Mouse (Mus musculus) MEL-GATA-1-ER (cell line): ENCODE data around the gene Ndfip2.
A peak's percentile ranks its signal among the peaks of the same experiment; 100 is the strongest.

Experiments
- DNase-seq: peaks from one replicate; pipeline ENCODE4 v3.0.0-alpha.2; 2012; ENCODE audit warnings: low read depth; ENCODE audit errors: extremely low read depth

Gene Ndfip2

DNA sequence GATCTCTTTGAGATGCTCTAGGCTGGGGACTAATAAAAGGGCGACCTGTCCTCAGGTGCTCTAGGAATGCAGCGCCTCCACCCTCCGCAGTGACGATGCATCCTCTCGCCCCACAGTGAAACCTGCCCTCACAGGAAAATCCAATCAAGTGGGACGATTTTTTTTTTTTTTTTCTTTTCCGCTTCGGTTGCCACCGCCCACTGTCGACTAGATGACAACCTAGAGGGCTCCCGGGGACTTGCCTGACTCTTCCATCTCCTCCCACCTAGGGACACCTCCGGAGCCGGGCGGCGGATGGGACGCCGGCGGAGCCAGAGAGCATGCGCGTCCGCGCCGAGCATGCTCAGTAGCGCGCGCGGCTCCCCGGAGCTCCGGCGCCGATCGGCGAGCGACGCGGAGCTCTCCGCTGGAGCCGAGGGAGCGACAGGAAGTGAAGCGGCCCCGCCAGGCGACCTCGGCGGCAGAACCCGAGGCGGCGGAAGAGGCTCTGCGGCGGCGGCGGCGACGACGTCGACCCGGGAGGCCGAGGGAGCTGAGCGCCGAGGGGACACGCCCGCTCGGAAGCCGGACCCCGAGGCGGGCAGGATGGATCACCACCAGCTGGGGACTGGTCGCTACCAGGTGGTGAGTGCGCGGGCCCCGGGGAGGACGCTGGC lies at the start of gene Ndfip2:
Gene Ndfip2, plus strand, starts transcription at position 195 of the 656 bp plus-strand sequence.
- peak; percentile 71 for DNase-seq

DNA sequence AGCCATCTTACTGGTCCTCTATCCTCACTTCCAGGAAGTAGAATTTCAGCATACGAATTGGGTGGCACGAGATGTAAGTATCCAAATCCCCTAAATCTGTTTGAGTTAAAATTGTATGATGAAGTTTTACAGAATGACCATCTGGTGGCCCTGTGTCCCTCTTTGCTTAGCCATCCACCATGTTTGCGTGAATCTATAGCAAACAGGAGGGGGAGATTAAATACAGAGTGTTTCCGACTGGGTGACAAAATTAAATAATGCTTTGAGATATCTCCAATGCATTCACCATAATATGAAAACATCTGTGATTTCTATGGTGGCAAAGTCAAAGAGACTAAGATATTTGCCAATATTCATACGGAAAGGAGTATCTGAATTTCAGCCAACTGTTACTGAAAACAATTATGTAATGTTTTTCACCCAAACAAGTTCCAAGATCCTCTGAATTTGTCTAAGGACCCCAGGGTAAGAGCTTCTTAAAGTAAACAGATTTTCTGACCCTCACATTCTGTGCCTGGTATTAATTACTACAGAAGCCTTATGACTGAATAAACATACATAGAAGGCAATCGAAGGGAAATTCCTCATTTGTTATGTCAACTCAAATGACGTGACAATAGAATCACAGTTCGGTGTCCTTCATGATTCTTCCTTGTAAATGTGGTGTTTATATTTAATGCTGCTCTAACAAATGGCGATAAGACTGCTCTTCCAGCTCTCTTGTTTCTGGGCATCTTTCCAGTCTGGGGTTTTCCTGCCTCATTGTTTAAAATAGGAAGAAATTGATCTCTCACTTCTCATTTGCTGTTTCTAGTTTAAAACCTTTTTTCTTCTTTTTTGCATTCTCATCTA lies 38.6 kb upstream of the Ndfip2 start:
- DNase-seq, result no peak

DNA sequence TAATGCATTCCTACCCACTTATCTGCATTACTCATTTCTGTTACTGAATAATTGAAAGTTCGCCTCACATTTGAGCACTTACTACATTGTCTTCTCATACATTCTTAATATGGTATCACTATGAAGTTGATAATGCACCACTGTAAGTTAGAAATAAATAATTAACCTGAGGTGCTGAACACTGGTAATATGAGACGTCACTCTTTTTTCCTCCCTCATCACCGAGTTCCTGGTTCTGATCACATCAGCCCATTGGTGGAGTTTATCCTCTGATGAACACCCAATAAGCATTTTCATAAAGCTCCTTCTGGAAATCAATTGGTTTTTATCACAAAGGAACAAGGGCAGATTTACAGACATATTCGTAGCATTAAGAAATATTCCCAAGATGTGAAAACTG lies 36.1 kb upstream of the Ndfip2 start:
- no peak for DNase-seq

DNA sequence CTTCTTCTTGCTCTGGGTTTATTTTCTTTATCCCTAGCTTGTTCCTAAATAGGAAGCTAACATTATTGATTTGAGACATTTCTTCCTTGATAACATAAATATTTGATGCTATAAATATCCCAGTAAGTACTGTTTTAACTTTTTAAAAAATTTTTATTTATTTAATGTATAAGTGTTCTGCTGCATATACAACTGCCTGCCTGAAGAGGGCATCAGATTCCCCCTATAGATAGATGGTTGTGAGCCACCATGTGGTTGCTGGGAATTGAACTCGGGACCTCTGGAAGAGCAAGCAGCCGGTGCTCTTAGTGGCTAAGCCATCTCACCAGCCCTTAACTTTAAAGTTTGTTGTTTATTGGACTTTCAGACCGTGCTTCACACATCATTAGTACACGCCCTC lies 32.6 kb upstream of the Ndfip2 start:
- no peak for DNase-seq

DNA sequence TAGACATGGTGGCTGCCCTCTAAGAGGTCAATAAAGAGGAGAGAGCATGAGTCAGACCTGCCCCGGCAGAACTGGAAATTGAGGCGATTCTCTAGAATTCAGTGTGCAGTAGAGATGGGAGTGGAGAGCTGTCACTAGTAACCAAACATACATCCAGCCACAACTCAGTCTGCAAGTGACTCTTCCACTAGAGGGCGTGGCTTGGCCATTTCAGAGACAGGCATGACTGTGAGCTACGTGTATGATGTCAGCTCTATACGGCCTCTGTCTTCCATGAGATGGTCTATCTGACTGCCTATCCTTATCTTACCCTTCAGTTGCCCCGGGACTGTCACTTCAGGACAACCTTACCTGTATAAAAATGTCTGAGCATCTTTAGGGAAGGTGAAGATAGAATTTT lies 26.0 kb upstream of the Ndfip2 start:
- peak; percentile 44 for DNase-seq

DNA sequence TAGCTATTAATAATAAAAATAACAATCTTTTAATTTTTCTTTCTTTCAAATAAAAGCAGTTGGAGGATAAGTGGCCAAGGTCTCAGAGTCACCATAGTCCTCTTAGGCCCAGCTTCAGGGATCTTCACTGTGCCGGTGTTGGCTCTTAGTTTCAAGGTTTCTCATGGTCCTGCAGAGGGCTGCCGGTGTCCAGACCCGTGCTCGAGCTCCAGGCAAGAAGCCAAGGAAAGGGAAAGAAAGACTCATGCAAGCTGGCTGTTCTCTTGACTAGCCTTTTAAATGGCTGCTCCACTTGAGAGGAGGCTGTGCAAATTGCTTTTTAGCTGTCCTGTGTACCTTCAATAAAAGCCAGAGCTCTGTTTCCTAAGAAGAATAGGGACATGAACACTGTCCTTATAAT lies 21.8 kb upstream of the Ndfip2 start:
- DNase-seq, result no peak

DNA sequence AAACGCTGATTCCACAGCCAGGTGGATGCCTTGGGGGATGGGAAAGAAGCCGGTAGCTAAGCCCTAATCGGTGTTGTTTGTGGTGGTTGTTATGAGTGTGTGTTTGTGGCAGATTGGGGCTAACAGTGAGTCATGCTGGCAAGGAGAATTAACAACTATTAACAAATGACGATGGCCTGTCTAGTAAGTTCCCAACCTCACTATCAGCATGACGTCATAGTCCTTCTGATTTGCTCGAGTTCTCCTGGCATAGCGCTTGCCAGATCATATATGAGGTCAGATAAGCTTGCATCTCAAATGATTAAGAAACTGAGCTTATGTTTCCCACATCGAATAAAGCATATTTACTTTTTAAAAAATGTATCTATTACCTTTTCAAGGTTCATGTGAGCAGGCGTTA lies 20.6 kb upstream of the Ndfip2 start:
- DNase-seq, result no peak

DNA sequence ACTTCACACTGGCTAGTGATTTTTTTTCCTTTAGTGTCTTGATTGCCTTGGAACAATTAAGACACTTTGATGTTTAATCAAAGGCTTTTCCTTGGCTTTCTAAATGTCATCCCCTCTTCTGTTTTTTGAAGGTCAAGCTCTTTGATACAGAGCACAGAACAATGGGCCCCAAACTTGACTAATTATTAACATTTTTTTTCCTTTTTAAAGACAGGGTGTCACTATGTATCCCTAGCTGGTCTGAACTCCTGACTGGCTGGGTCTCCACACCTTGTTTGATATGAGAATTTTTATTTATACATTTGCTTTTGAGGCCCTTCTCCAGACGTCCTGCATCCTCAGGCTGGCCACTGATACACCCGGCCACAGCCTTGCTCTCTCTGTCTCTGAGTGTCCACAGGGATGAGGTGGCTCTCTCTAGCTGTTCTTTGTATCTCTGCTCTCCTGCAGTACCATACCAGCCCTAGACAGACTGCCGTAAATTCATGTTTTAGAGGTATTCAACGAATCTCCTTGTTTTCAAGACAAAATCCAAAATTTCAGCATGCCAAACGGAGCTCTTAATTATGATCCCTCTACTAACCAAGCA lies 19.8 kb upstream of the Ndfip2 start:
- no peak for DNase-seq

DNA sequence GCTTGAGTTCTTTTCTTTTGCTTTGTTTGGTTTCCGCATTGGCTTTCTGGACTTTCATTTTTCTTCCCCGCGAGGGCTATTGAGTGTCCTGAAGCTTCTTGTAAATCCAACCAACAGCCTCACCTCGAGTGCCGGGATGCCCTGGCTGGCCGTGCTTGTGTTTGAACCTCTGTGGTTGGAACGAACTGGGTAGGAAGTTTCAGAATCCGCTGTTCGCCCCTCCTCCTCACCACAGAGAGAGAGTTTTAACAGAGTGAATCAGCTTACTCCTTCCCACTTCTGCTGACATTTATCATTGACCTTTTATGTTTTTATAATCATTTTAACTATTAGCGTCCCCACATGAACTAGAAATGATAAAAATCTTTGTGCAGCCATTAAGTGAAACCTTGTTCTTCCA lies 18.3 kb upstream of the Ndfip2 start:
- DNase-seq, result no peak

DNA sequence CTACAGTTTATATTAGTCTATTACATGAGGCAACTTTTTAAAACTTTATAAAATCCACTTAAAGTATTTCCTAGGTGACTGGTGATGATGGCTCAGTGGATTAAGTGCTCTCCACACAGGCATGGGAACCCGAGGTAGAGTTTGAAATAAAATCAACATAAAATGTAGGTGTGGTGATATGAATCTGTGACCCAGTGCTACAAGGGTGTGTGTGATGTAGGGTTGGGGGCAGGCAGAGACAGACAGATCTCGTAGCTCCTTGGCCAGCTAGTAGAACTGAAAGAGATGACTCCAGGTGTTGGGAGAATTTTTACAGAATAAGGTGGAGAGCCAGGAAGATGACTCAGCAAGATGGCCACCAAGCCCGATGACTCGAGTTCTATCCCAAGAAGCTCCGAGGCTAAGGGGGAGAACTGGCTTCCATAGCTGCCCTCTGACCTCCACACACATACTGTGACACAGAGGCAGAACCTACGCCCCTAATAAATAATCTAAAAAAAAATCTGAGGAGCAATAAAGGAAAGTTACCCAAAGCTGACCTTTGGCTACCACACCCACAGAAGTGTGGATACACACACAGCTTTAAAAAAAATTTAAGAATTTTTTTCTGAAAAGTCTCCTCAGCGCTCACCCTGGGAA lies 14.4 kb upstream of the Ndfip2 start:
- DNase-seq, result no peak

DNA sequence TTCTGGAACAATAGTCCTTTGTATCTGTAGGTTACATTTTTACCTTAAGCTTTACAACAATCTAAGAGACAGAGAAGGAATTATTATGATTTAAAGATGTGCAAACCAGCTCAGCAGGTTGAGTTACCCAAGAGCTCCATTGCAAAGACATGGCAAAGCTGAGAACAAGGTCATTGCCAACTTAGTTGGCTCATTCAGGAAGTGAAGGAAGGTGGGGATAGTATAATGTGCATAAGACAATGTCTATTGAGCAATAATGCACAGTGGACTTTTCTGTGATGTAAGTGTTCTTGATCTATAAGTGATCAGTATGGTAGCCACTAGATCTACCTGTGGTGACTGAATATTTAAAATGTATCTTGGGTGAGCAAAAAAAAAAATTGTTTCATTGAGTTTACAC lies 7.3 kb upstream of the Ndfip2 start:
- DNase-seq, result no peak

DNA sequence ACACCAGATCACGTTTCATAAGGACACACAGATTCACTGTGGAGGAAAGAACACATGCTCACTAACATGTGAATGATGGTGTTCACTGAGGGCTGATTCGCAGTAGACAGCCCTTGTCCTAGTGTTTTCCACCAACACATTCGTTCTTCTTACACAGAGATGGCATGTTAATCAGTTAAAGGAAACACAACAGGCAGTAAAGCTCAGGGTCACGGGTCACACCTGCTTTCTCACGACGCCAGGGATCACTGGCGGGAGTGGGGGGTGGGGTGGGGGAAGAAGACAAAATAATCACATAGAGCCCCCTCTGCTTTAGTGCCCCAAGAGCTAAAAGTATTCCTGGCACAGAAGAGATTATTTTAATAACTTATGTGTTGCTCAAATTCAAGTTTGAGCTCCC lies 5.1 kb upstream of the Ndfip2 start:
- no peak for DNase-seq

DNA sequence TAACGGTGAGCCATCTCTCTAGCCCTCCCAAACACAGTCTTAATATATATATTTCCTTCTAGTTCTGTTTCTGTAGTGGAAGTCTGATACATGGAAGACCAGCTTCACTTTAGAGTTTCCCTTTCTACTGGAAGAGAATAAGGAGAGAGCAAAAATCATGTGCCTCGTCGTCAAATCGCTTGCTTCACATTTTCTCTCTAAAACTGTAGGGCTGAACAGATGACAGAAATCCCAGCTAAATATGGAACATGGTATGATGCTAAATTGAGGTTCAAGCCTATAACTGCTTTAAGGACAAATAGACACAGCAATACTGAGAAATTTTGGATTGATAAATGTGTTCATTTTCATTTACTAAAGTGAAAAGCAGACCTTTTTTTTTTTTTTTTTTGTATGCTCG lies 4.0 kb upstream of the Ndfip2 start:
- DNase-seq, result no peak

DNA sequence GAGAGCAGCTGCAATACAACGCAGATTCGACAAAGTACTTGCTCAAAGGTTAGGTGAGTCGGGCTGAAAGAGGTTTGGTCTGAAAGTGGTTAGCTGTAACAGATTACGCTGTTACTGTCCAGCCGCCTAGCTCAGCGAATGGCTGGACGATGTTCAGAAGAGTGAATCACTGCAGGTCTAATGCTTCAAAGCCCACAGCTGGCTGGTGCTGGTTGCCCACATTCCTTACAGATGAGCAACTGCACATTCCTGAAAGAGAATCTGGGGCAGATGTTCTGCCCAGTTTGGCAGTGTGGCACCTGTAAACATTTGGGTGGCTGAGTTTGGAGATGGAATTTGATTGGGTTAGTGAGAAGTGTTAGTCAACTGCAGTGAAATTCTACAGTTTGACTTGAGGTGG lies 2.8 kb upstream of the Ndfip2 start:
- no peak for DNase-seq

DNA sequence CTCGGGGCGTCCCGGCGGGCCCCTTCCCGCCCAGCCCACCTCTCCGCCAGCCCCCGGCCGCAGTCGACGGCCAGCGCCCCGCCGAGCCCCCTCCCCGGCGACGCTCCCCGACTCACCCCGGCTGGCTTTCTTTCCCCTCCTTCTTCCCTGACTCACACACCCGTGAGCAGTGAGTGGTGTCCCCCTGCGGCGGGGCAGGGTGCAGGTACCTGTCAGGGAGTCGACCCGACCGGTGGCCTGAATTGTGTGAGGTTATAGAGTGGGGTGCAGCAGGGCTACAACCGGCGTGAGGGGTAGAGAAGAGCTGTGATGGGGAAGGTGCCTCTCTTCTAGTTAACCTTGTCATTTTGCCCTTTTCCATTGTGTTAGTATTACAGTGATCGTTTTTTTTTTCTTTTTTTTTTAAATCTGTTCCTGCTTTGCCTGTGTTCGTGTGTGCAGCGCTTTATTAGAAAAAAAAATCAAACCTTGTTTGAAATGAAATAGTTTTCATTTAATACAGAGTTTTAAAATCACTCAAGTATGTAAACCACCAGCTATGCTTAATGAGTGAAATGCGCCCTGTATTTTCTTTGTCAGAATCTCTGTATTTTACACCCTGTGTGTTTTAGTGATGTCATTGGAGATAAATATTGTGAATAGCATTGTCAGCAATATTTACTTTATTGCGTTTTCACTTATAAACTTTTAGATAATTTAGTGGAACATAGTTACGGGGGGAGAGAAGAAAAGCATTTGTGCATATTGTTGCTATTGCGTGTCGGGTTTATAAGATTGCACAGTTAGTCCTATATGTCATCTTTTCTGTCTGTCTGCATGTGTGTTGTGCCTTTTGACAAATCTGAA lies 885 bp downstream of the Ndfip2 start:
- peak; percentile 3 for DNase-seq

DNA sequence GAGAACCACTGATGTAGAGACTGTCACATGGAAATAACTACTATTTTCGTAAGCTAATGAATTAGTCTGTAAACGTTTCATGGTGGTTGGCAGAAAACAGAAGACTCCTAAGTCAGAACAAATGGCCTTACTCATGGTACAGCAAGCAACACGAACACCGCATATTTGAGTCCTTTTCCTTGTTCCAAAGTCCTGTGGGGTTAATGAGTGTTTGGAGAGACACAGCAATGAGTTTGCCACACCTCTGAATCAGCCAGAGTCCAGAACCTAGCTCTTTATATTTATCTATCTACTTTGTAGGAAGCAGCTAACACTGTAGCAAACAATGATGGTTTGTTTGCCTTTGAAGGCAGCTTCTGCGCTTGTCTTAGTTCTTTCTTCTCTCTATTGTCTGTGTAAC lies 4.5 kb downstream of the Ndfip2 start:
- DNase-seq, result no peak

DNA sequence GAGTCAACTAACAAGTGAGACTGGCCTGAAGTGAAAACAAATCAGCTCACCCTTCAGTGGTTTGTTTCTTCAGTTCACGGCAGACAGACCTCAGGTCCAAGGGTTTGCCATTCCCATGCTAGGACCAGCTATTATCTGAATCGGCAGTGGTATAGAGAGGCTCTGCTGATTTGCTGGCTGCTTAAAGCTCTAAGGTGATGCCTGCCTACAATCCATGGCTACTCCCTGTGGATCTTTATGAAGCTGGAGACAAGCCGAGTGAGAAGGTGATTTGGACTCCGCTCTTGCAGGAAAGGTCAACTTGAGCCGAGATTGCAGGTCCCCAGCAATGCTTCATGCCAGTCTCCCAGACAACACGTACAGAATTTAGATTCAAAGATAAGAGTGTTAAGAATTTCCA lies 8.7 kb downstream of the Ndfip2 start:
- DNase-seq, result no peak

DNA sequence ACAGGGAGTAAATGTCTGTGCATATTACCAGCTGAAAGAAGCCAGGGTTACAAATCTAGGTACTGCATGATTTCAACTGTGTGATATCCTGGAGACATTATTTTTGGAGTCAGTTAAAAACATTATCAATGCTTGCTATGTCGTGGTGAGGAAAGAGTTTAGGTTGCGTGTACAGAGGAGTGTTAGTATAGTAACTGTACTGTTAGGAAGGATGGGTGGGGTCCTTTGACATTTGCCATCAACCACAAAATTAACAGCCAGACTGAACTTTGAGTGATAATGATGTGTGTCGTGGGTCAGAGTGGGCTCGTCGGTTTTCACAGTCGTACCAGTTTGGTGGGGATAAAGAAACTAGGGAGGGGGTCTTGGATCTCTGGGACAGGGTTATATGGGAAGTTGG lies 13.7 kb downstream of the Ndfip2 start:
- DNase-seq, result no peak

DNA sequence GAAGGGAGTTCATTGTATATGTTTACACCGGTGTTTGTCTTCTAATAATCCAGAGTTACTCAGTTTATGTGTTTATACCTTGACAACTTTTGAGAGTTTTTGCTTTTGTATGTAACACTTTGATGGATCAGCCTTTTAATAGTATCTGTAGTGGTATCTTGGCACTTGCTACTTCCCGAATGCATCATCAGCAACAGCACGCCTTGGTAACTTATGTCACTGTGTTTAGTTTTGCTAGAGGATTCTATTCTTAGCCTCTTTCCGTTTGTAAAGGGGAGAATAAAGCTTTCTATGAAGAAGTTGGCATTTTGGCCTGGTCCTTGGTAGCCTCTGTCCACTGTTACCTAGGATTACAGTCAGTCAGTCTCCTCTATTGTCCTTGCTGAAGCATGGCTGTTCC lies 14.2 kb downstream of the Ndfip2 start:
- DNase-seq, result no peak

DNA sequence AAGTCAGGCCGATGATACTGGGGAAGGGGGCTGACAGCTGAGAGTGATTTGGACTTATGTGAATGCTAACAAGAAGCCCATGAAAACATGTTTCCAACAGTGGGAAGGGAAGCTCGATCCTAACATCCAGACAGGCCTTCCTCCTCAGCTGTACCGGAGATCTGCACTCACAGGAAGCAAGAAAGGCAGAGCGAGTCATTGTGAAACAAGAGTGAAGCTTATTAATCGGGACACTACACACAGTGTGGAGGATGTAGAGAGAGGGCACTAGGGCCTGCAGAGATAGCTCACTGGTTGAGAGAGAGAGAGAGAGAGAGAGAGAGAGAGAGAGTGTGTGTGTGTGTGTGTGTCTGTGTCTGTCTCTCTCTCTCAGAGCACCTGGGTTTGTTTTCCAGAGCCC lies 16.8 kb downstream of the Ndfip2 start:
- DNase-seq, result no peak

DNA sequence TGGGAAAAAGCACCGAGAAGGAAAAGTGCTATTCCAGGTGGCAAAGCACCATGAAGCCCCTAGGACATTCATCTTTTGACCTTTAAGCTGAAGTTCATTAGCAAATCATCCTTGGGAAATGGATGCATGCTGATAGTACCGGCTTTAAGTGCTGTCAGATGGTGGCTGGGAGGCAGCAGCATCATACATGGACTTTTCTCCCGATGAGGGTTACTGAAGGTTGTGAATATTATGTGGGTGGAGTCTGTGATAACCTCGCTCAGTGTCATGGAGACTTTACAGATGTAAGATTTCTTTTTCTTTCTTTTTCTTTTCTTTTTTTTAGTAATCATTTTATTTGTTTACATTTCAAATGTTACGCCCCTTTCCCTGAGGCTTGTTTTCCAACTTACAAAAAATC lies 18.9 kb downstream of the Ndfip2 start:
- no peak for DNase-seq
